Mouse (Mus musculus): ENCODE measurements at regions not wholly inside any gene's neighbourhood (a gene's known extent, or its start where the extent isn't known, plus 50 kb on each side); places are given as distances from the start of the nearest gene placed in this dataset.

- DNase-seq (ENCODE audit: extremely low read depth, low read depth, low spot score) = no peak
These were observed 170.8 kb upstream of the Gm49356 start for GRCm38 (mm10) chr15:58718282-58718681.

GRCm38 (mm10) chr15:58719410-58719809 is 169.7 kb upstream of the Gm49356 start:
- DNase-seq (ENCODE audit: extremely low read depth, low read depth, low spot score) = no peak

GRCm38 (mm10) chr15:58727041-58727440 is 162.1 kb upstream of the Gm49356 start:
- DNase-seq (ENCODE audit: extremely low read depth, low read depth, low spot score) = no peak

GRCm38 (mm10) chr15:58728264-58728663 is 160.8 kb upstream of the Gm49356 start:
- DNase-seq (ENCODE audit: extremely low read depth, low read depth, low spot score) = no peak

DNA sequence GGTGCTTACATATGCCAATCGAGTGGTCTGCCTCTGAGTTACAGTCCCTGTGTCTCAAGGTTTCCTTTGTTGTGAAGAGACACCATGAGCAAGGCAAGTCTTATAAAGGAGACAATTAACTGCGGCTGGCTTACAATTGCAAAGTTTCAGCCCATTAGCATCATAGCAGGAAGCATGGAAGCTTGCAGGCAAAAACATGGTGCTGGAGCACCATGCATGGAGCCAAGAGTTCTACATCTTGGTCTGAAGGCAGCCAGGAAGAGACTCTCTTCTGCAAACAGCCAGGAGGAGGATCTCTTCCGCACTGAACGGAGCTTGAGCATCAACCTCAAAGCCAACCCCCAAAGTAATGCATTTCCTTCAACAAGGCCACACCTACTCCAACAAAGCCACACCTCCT is 158.2 kb upstream of the Gm49356 start:
- no peak for DNase-seq (ENCODE audit: extremely low read depth, low read depth, low spot score)

- DNase-seq (ENCODE audit: extremely low read depth, low read depth, low spot score) = peak; percentile 16
These were observed 157.8 kb upstream of the Gm49356 start for GRCm38 (mm10) chr15:58731346-58731745.

DNA sequence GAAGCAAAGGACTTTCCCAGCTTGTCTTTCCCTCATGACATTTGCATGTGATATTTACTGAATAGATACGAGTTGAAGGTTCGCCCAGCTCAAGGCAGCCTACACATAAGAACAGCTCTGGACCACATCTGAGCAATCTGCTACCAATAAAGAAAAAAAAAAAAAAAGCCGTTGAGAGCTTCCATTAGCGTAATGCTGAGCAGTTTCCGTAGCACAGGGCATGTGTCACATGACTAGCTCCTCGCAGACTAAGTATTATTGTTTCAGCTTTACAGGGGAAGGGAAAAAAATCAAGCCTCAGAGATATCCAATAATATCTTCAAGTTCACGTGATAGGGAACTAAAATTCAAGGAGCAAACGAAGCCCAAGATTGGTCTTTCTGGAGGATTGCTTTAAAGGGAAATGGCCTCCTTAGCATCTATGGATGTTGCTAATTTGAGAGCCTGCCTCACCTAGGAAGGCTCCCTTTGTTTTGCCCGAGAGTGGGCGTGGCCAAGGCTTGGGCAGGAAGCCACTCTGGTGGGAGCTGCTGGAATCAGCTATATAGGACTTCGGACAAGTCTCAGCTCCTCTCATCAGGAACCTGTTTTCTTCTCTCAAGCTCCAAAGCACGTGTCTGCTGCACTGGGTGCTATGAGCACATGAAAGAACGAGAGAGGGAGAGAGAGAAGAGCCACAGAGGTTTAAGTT is 157.0 kb upstream of the Gm49356 start:
- no peak for DNase-seq (ENCODE audit: extremely low read depth, low read depth, low spot score)

Data from fat pad, adult 2 months (tissue).